Mouse (Mus musculus): ENCODE results near the gene Cdv3. TPM values are rescaled to one million over a fixed set of nuclear protein-coding genes. Genes with fewer than 3 reads are reported as not detected.

The Cdv3 gene
- total and polyA plus RNA-seq, 3 experiments: 115 to 258 (median 232) TPM

GRCm38 (mm10) chr9:103382989-103383388 lies 17.3 kb upstream of the Cdv3 start:
- Histone ChIP-seq H3K36me3 (ENCODE audit: control insufficient read depth in 1 of 2, insufficient read depth in 2 of 2, low read length in 2 of 2) (no peaks in the 10 kb centered on the region), H3K27me3 (ENCODE audit: control insufficient read depth in 1 of 2, insufficient read depth in 2 of 2, low read length in 2 of 2) (no peaks in the 10 kb centered on the region; a peak in 1 of 4 replicates), H3K9me3 (replicated peaks; ENCODE audit: insufficient read depth, low read length) (no peaks in the 10 kb centered on the region), H3K4me1 (ENCODE audit: control insufficient read depth in 1 of 2, insufficient read depth in 2 of 2, low read length in 2 of 2) (no peaks in the 10 kb centered on the region), H3K79me2 (ENCODE audit: control insufficient read depth, insufficient read depth, low read length, poor library complexity) (no peaks in the 10 kb centered on the region), H3K9ac (ENCODE audit: control insufficient read depth, low read depth, low read length, poor library complexity, severe bottlenecking) (no peak overlapping the region), H3K4me3 (ENCODE audit: control insufficient read depth in 1 of 2, insufficient read depth in 1 of 2, low read depth in 2 of 2, low read length in 2 of 2) (no peak overlapping the region), H3K27ac (ENCODE audit: control insufficient read depth, low read depth, low read length) (no peak overlapping the region)
- no peak for DNase-seq (ENCODE audit: low read depth, low spot score)
- TF ChIP-seq BHLHE40 (IDR thresholded peaks at IDR 0.05; ENCODE audit: borderline replicate concordance, low read depth, low read length): no peak
- no peak for TF ChIP-seq MAX (IDR thresholded peaks at IDR 0.05; ENCODE audit: low read length)
- no peak for TF ChIP-seq ETS1 (IDR thresholded peaks at IDR 0.05; ENCODE audit: low read depth, low read length)
- no peak for TF ChIP-seq CTCF (IDR thresholded peaks at IDR 0.05 in 2 of 3, conservative IDR thresholded peaks at IDR 0.05 in 1 of 3; ENCODE audit: control insufficient read depth in 1 of 3, insufficient read depth in 1 of 3, low read depth in 2 of 3, low read length in 3 of 3, poor library complexity in 1 of 3, severe bottlenecking in 1 of 3)
- no peak for TF ChIP-seq CHD2 (IDR thresholded peaks at IDR 0.05; ENCODE audit: low read length)
- no peak for TF ChIP-seq HCFC1 (IDR thresholded peaks at IDR 0.05; ENCODE audit: low read depth, low read length)
- TF ChIP-seq TAL1 (IDR thresholded peaks at IDR 0.05; ENCODE audit: low read length): no peak
- no peak for TF ChIP-seq CHD1 (IDR thresholded peaks at IDR 0.05; ENCODE audit: low read depth, low read length)
- TF ChIP-seq SIN3A (IDR thresholded peaks at IDR 0.05; ENCODE audit: low read length): no peak
- no peak for TF ChIP-seq ZKSCAN1 (IDR thresholded peaks at IDR 0.05; ENCODE audit: low read depth, low read length)
- TF ChIP-seq USF1 (IDR thresholded peaks at IDR 0.05; ENCODE audit: low read depth, low read length): no peak
- TF ChIP-seq ZMIZ1 (IDR thresholded peaks at IDR 0.05; ENCODE audit: low read depth, low read length): no peak
- no peak for TF ChIP-seq TBP (IDR thresholded peaks at IDR 0.05; ENCODE audit: low read depth, low read length)
- TF ChIP-seq POLR2AphosphoS5 (IDR thresholded peaks at IDR 0.05; ENCODE audit: borderline replicate concordance, low read depth, low read length): no peak
- TF ChIP-seq GABPA (IDR thresholded peaks at IDR 0.05; ENCODE audit: low read depth, low read length): no peak

DNA sequence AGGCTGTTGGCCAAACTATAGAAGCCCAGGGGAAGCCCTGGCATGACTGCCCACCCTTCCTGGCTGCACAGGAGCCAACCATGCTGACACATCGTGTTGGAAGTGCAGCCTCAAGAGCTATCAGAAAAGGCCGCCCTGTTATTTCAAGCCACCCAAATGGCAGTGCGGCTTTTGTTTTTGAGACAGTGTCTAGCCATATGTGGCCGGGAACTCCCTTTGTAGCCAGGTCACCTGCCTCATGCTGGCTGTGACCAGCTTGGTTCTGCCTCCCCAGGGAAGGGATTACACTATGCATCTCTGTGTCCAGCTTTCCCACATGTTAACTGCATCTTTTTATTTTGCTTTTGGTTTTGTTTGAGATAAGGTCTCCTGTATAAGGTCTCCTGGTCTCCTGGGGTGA lies 14.9 kb upstream of the Cdv3 start:
- TF ChIP-seq MYB (IDR thresholded peaks at IDR 0.05; ENCODE audit: low read depth, low read length) (no peak), POLR2AphosphoS5 (IDR thresholded peaks at IDR 0.05; ENCODE audit: borderline replicate concordance, low read depth, low read length) (no peak), ETS1 (IDR thresholded peaks at IDR 0.05; ENCODE audit: low read depth, low read length) (no peak), CHD1 (IDR thresholded peaks at IDR 0.05; ENCODE audit: low read depth, low read length) (no peak), KAT2A (conservative IDR thresholded peaks at IDR 0.05; ENCODE audit: low read depth, low read length) (no peak), USF2 (IDR thresholded peaks at IDR 0.05; ENCODE audit: borderline replicate concordance in 1 of 2, insufficient read depth in 1 of 2, low read depth in 1 of 2, low read length in 2 of 2) (no peak), POLR2AphosphoS2 (IDR thresholded peaks at IDR 0.05; ENCODE audit: low read length) (no peak), MEF2A (IDR thresholded peaks at IDR 0.05; ENCODE audit: extremely low read depth, insufficient replicate concordance, low read depth, low read length, poor library complexity, severe bottlenecking) (no peak), ZMIZ1 (IDR thresholded peaks at IDR 0.05; ENCODE audit: low read depth, low read length) (no peak), MYC (IDR thresholded peaks at IDR 0.05; ENCODE audit: low read depth, low read length) (no peak), MXI1 (IDR thresholded peaks at IDR 0.05; ENCODE audit: low read depth, low read length) (no peak), CHD2 (IDR thresholded peaks at IDR 0.05; ENCODE audit: low read length) (no peak), GABPA (IDR thresholded peaks at IDR 0.05; ENCODE audit: low read depth, low read length) (no peak), NRF1 (IDR thresholded peaks at IDR 0.05; ENCODE audit: insufficient read depth, low read depth, low read length, poor library complexity, severe bottlenecking) (no peak), E2F4 (IDR thresholded peaks at IDR 0.05; ENCODE audit: borderline replicate concordance, low read depth, low read length) (no peak), UBTF (IDR thresholded peaks at IDR 0.05; ENCODE audit: borderline replicate concordance, insufficient read depth, low read depth, low read length) (no peak), HCFC1 (IDR thresholded peaks at IDR 0.05; ENCODE audit: low read depth, low read length) (no peak), TCF12 (IDR thresholded peaks at IDR 0.05; ENCODE audit: low read depth, low read length) (no peak), TBP (IDR thresholded peaks at IDR 0.05; ENCODE audit: low read depth, low read length) (no peak), RCOR1 (IDR thresholded peaks at IDR 0.05; ENCODE audit: low read depth, low read length) (no peak)
- Histone ChIP-seq H3K36me3 (ENCODE audit: control insufficient read depth in 1 of 2, insufficient read depth in 2 of 2, low read length in 2 of 2) (no peaks in the 10 kb centered on the region), H3K4me1 (ENCODE audit: control insufficient read depth in 1 of 2, insufficient read depth in 2 of 2, low read length in 2 of 2) (no peaks in the 10 kb centered on the region), H3K27ac (ENCODE audit: control insufficient read depth, low read depth, low read length) (no peak overlapping the region), H3K79me2 (ENCODE audit: control insufficient read depth, insufficient read depth, low read length, poor library complexity) (no peaks in the 10 kb centered on the region), H3K4me3 (ENCODE audit: control insufficient read depth in 1 of 2, insufficient read depth in 1 of 2, low read depth in 2 of 2, low read length in 2 of 2) (no peak overlapping the region), H3K9me3 (replicated peaks; ENCODE audit: insufficient read depth, low read length) (no peaks in the 10 kb centered on the region), H3K9ac (ENCODE audit: control insufficient read depth, low read depth, low read length, poor library complexity, severe bottlenecking) (no peak overlapping the region), H3K27me3 (ENCODE audit: control insufficient read depth in 1 of 2, insufficient read depth in 2 of 2, low read length in 2 of 2) (no peaks in the 10 kb centered on the region)
- DNase-seq (ENCODE audit: low read depth, low spot score): no peak

Measured in MEL (cell line).